Mouse (Mus musculus) c-Kit-positive CD71-positive TER-119-negative erythroid progenitor cells, embryonic 14.5 days (primary cell): ENCODE results near the gene Fn3k.

Experiments used
- DNase-seq: peaks from one replicate; pipeline ENCODE4 v3.0.0-alpha.2; 2013; ENCODE audit warnings: low read depth

Gene Fn3k

DNA sequence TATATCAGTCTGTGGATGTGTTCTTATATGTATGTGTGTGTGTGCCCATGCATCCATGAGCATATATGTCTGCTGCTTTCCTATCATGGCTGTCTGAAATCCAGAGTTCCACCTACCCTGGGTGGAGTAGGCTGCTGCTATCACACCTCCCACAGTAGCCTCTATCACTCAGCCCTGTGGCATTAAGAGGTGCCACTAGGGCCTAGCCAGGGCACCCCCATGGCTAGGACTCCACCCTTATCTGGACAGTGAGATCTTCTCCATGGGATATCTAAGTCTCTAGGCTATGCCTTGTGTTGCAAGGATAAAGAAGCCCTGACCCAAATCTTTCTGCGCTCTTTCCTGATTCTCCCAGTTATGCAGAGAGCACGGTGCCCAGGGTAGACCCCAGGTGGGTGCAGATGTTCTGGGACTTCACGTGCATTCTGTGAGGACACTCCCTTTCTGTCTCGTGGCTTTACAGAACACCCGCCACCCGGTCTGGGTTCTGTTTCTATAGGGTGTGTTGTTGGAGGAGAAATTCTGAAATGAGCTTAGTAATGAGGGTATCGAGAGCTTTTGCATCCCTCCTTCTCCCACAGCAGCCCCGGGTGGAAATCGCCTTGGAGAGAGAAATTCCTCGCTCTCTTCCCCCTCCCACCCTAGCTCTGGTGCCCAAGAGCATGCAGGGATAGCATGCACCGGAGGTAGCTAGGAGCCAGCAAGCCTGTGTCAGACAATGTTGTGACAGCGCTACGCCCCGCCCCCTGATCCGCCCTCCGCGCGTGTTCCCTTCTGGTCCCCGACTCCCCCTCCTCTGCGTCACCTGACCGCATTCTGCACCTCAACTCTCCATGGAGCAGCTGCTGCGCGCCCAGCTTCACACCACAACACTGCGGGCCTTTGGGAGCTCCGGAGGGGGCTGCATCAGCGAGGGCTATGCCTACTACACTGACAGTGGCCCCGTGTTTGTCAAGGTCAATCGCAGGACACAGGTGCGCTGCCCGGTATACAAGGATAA is at the start of gene Fn3k:
Gene Fn3k, plus strand, starts transcription at position 758 of the 1,000 bp plus-strand sequence.
- peak; percentile 68 for DNase-seq

DNA sequence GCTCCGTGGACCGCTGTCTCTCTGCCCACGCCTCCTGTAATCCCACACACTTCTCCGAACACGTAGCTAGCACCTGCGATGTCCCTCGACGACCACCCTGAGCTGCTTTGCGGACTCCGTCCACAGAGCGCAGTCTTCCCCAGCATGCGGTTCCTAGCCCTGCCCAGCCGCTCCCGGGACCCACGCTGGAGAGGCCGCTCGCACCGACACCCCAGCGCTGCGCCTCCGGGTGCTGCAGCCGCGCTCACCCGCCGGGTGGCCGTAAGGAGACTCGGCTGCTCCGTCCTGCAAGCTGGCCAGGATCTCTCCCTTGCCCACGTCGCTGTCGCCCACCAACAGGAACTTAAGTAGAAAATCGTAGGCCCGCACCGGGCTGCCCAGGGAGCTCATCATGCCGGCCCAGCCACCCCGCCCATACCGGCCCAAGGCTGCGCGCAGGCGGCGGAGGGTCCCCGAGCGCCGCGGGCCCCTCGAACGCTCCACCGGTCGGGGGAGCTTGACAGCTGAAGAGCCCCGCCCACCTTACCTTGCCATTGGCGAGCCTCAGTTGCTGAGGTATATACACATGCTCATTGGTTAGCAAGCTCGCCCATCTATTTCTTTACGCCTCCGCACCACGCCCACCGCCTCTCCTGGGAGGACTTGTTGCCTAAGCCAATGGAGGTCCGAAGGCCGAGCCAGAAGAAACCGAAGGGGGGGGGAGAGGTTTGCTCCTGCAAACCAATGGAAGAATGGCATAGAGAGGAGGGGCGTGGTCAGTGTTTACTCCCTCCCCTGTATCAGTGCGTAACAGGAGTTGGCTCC is 46.8 kb upstream of the Fn3k start, which contains the start of gene Rab40b:
Gene Rab40b, minus strand, starts transcription at position 502 of the 804 bp plus-strand sequence.
- peak; percentile 85 for DNase-seq

DNA sequence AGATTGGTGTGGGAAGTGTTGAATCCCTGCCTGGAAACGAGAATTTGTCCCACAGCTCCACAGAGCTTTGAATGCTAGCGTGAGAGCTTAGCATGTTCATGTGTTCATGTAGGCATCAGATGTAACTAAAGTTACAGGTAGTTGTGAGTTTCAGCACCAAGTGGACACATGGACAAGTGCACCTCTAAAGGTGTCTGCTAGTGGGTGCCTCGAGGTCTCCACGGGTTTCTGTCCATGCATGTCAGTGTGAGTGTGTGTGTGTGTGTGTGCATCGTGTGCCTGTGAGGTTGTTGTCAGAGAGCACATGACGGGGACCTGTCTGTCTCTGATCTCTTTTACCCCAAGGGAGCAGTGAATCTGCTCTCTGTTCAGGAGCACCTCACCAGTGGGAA is 46.2 kb upstream of the Fn3k start:
- DNase-seq, result no peak

DNA sequence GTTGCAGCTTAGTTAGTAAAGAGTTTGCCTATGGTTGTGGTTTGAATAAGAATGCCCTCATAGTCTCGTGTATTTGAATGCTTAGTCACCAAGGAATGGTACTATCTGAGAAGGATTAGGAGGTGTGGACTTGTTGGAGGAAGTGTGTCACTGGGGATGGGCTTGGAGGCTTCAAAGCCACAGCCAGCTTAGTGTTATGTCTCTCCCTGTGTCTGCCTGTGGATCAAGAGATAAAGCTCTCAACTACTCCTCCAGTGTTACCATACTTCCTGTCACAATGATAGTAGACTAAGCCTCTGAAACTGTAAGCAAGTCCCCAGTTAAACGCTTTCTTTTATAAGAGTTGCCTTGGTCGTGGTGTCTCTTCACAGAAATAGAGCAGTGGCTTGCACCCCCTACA is 43.9 kb upstream of the Fn3k start:
- no peak for DNase-seq

DNA sequence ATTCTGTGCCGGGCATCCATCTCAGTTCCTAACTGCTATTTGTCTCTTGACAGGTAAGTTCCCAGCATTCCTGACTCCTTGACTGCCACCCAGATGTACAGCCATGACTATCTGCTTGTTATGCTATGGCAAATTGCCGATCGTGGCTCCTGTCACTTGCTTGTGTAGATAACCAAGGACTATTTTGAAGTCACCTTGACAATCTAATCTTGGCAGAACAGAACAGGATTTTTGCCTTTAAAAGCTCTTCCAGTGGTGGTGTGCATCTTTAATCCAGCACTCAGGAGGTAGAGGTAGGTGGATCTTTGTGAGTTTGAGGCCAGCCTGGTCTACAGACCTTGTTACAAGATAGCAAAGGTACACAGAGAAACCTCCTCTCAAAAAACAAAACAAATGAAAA is 42.3 kb upstream of the Fn3k start:
- DNase-seq, result no peak

DNA sequence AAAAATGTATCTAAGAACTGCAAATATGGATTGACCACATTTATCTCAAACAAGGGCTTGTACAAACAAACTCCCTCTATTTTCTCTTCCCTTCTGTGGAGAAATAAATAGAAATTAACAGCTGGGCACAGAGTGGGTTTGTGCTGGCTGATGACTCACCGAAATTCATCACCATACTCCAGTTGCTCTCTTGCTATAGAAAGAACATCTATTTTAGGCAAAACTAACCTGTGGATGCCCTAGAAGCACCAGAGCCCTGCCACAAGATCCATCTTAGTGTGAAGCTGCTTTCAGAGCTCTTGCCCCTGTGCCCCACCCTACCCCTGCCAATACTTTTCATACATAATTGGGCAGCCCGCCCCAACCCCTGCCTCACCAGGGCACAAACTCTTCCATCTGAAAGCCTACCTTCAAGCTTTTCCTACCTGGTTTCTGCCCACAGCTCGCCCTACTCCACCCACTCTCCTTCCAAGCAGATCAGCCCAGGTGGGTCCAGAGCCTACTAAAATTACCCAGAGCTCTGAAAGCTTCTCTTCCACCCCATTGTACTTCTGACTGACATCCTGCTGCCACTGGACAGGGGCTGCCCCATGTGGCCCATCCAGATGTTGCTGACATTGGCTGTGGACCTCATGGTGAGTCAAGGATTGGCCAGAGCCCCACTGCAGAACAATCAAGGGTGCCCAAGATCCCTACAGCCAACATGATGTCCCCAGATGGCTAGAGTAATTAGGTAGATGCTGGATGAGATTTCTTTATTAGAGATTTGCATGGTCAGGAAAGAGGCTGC is 27.2 kb upstream of the Fn3k start:
- no peak for DNase-seq

DNA sequence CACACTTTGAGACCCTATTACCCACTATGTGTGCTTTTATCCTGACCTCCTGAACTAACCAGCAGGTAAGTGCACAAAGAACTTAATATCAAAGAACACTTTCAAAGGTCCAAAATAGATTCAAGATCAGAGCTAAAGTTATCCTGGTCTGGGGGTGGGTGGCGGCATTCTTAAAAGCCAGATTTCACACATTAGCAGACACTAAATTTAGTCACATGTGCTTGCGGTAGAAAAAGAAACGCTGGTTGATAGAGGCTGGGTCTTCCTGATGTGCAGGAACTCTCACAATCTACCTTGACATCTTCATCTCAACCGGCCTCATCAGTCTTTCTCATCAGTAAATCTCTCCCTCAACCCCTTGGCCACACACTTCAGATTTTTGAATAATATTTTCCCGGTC is 20.0 kb upstream of the Fn3k start:
- DNase-seq, result no peak

DNA sequence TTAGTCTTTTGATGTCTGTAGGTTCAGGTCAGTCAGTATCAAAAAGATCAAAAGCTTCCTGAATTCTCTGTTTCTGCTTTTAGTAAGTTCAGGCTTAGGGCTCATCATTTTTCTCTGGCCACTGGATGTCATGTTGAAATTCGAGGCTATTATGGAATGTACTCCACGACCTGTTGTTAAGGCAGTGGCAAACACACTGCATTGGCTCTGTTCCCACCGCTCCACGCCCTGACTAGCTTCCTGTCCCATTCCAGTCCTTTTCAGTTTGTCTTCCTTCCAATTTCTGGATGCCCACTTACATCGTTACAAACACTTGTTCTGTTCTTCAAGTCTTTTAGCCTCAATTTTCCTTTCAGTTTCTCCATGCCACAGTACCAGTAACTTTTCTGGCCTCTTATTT is 19.4 kb upstream of the Fn3k start:
- no peak for DNase-seq

DNA sequence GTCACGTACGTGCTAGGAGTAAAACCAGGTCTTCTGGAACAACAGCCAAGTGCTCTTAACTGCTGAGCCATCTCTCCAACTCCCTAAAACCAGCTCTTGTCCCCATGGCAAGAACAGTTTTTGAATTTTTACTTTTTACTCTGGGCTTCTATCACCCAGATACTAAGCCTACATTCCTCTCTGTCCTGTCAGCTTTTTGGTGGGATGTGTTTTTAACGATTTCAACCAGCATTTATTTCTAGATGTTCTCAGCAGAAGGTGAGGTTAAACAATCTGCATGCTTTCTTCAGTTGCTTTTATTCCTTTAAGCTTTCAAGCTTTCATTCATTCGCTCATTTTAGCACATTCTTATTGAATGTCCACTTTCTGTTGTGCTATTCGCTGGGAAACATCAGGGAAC is 16.7 kb upstream of the Fn3k start:
- no peak for DNase-seq

DNA sequence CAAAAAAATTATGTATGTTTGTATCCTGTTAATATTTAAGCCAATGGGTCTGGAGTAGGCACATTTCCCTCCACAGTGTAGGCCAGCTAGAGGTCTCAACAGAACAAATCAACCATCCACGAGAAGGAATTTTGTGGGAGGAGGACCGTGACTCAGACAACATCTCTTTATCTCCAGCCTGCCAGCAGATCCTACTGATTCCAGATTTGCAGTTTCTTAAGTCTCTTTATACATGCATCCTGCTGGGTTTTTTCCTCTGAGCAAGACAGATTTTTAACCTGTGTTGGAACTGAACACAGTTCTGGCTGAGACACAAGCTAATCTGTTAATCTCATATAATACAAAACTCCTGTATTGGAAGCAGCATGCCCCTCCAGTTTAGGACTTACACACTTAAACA is 15.8 kb upstream of the Fn3k start:
- DNase-seq, result no peak

DNA sequence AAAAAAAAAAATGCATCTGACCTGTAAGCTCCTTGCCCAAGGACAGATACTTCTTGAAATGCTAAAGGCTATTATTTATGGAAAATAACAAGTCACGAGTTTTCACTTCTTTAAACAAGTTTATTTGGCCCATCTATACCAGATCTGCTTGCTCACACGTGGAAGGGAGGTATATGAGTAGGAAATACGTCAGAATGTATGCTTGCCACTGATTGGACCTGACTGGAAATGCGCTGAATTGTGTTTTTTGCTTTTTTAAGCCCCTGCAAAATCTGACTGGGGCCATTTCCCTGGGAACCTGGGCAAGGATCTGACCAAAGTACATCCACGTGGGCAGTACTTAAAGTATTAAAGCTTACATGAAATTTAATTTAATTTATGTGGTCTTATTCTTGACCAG is 14.3 kb upstream of the Fn3k start:
- no peak for DNase-seq

DNA sequence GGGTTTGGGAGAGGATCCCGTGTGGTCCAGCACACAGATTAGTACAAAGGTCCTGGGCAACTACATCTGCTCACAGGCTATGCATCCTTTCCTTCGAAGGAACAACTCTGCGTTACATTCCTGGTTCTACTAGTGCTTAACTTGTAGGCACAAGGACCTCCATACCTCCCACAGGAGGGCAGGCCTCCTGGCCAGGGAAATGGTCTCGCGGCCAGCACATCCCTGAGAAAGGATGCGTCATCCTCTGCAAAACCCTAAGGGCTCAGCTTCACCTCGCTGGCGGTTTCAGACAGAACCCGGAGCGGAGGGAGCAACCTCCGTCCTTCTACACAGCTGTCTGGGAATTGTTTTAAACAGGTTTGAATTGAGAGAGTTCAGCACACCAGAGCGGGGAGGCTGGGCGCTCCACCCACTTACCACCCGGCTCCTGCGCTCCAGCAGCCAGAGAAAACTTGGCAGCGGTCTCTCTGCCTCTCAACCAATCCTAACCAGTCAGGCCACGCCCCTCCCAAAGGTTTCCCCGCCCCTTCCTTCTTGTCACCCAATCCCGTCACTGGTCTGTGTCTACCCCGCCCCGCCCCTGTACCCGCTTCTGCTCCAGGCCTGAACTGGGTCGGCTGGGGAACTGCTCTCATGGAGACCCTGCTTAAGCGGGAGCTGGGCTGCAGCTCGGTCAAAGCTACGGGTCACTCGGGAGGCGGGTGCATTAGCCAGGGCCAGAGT is 13.7 kb upstream of the Fn3k start, which contains the start of gene Fn3krp:
Gene Fn3krp, plus strand, starts transcription at position 572 of the 723 bp plus-strand sequence.
- DNase-seq, result peak; percentile 99

DNA sequence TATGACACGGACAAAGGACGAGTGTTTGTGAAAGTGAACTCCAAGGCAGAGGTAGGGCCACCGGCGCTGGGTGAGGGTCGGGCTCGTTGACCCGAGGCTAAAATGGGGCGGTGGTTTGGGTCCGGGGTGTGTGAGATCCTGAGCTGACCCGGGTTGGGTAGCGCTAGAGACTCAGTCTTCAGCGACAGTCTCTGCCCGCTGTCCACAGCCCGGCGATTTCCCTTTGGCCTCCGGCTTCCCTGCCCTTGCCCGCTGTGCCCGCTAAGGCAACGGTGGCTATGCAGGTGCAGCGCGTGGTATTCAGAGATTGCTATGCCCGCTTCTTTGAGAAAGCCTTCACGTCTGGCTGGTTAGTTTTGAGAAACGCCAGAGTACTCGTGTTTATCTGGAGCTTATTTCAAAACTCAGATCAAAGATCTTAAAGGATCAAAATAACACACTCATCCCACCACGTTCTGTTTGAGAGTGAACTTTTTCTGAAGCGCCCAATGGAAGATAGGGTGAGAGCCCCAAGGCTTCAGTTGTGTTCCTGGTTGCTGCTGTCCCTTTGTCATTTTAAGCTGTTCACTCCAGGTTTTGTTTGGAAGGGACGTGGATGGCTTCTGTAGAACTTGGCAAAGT is 13.1 kb upstream of the Fn3k start:
- no peak for DNase-seq

DNA sequence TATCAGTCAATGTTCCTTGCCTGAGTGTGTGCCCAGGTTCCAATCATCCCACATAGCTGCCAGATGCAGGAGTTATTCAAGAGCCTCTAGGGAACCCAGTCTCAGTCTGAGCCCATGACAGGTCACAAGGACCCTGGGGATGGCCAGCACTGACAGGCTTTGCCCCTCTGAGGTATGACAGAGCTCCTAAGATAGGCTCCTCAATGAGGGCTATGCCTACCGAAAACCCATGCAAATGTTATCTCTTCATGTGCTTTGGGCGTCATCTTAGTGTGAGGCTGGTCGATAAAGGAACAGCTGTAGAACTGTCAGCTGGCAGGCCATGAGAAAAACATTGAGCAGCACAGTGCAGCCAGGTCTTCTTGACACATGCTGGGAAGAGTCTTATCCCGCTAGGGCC is 1.3 kb upstream of the Fn3k start:
- peak; percentile 82 for DNase-seq

DNA sequence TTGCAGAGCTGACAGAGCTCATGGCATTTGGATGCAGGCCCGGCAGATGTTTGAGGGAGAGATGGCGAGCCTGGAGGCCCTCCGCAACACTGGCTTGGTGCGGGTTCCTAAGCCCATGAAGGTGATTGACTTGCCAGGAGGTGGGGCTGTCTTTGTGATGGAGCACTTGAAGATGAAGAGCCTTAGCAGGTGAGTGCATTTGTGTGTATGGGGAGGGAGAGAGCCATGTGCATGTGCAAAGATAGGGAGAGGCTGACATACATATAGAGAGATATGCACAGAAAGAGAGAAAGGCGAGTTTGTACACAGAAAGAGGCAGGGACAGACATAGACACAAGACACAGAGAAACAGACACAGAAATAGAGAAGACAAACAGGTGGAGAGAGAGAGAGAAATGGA is 2.5 kb downstream of the Fn3k start:
- no peak for DNase-seq

DNA sequence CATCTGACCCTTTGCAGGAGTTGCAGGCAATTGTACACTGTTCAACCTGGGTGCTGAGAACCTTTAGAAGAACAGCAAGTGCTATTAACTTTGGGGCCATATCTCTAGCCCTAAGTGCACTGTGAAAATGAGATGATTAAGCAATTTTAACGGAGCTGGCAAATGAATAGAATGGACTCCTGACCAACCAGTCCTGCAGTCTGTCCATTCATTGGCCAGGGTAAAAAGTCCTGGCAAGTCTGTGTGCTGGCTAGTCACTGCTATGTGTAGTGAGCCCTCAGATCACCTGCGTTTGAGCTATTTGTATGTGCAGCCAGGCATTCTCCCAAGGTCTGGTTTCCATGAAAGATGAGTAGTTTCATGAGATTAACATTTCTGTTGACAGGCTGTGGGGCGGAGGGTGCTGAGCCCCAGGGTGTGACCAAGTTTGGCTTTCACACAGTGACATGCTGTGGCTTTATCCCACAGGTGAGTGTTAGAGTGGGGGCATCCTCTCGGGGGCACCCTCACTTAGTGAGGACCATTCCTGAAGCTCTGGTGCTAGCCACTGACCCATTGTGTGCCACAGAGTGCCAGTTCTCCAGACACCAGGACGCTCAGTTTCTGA is 5.1 kb downstream of the Fn3k start:
- no peak for DNase-seq

DNA sequence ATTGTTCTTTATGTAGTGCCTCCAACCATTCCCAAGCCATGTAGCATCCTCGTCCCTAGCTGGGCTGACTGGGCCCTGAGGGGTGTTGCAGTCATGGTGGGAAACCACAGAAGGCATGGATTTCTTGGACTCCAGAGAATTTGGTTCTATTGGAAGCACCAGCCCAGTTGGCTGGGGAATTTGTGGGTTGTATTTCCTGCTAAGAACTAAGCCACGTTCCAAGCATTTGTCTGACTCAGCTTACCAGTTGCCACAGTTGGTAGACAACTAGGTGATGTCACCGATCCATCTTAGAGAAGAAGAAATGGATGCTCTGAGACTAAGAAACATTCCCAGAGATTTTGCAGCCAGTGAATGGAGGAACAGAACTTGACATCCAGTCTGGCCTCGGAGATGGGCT is 6.9 kb downstream of the Fn3k start:
- DNase-seq, result no peak

DNA sequence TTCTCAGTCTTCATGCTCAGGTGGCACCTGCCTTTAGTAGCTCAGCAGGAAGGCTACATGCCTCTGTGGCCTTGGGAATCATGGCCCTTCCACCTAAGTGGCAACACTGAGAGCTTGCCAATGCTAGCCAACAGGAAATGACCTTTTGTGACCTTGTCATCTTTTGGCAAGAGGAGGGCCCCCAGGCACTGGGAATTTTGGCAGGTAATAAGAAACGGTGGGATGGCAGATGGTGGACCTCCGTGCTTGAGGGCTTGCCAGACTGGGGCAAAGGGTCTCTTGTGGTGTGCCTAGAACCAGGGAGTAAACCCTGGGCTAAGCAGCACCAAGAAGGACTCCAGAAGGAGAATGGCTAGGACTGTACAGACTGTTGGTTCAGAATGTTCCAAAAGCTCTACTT is 7.4 kb downstream of the Fn3k start:
- DNase-seq, result no peak

DNA sequence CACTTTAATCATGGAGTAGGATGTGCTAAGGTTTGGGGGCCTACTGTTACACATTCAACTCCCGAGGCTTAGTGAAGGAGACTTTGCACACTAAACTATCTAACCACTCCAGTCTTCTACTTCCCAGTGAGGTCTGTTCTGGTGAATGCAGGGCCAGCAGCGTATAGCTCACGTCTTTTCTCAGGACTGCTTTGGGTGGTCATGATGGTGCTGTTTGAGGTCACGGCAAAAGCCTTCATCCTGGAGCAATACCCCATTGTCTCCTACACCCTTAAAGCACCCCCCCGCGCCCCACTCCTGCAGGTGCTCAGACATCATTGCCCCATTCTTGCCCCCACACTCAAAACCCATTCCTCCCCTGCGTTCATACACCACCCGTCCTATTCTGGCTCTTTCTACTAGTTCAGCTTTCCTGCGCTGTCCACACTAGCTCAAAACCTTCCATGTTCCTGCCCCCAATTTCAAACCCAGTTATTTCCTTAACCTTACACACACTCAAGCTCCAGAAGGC is 16.6 kb downstream of the Fn3k start:
- DNase-seq, result no peak
